Mouse (Mus musculus) naive thymus-derived CD4-positive, alpha-beta T cell, adult 5 months (primary cell): ENCODE measurements around the gene Dkc1. TPM values are rescaled to one million over a fixed set of nuclear protein-coding genes. Genes with fewer than 3 reads are reported as not detected.

Experiments used
- polyA plus RNA-seq: library from polyadenylated mRNA; unstranded; fragments of 100-300 nt; shearing (Covaris generic); gene quantifications from one replicate; pipeline ENCODE4 v1.2.1, GENCODE M21; 2017

Gene Dkc1
- polyA plus RNA-seq, result 70.7 TPM

DNA sequence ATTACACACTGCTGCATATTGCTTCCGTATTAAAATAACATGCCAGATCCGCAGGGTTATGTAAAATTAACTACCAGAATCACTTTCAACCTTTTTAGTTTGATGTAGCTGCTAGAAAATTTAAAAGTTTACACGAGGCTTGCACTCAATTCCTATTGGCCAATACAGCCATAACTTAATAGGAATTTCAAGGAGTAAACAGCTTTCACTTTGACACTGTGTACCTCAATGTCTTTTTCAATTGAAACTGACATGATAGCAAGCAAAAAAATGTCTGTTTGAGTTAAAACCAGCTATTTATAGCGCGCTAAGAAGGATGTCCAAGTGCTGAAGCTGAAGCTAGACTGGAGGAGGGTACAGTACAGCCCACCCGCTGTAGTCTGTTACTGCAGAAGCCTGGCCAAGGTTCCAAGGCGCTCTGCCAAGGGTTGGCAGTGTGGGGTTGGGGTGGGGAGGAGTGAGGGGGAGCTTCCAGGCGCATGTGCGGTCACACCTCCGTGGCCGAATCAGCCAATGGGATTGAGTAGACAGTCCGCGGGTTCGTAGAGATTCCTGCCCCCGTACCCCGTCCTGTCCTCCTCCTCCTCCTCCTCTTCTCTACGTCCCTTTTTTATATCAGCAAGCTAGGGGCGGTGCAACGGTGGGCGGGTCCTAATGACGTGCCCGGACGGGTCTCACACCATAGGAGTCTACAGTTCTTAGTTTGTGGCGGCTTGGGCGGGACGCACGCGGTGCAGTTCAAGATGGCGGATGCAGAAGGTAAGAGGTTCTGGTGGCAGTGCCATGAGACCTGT lies at the start of gene Dkc1:
Gene Dkc1 (plus strand): TSS at position 486 of the 794 bp plus-strand sequence.

DNA sequence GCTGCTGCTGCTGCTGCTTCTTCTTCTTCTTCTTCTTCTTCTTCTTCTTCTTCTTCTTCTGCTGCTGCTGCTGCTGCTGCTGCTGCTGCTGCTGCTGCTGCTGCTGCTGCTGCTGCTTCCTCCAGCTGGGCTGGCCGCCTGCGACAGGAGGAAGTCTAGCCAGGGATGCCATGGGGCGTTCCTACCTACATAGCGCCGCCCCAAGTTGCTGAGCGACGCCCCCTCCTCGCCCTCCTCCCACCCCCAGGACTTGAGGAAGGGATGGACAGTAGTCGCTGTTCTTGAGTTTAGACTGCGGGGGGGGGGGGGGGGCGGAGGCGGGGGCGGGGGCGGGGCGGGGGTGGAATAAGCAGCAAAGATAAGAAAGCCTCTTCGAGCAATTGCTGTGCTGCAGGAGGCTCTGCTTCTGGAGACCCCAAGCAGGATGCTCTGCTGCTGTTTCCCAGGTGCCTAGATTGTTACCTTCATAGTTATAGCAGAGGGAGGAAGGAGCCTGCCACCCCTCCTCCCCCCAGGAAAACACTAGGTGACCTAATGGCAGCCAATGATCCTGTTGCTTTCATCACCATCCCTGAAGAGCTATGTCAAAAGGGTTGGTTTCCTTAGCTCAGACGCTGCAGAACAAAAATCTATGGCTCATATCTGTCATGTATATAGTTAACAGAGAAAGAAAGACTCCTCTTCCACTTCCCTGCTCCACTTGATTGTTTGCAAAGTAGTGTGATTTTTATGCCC lies 10.7 kb upstream of the Dkc1 start, which contains the start of gene Gab3:
Gene Gab3 (minus strand): TSS at position 685 of the 735 bp plus-strand sequence.

DNA sequence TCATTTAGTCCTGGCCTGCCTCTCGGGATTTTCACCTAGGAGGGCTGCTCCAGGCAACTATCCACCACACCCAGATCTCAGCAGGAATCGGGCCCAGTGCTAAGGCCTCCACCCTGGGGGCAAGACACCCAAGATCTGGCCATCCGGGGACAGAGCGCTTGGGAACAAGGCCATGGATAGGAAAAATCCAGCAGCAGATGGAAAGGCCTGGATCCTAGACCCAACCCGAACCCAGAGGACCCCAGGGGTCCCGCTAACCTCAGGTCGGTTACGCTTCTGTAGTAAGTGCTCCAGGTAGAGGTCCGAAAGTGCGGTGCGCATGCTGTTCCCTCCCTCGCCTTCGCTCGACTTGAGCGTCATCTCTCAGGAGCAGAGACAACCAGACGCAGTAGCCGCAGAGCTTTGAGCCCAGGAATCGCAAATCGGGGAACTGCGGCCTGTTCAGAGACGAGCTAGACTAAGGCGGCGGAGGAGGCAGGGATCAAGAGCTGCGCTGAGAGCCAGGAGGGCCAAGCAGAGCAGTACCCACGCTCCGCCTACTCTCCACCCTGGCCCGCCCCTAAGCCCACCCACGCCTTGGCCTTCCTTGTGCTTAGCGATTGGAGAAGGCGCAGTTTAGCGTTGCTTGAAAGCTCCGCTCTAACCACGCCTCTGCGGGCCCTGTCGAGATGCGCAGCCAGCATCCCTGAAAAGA lies 35.0 kb downstream of the Dkc1 start, which contains the start of gene Mpp1:
Gene Mpp1 (minus strand): TSS at position 550 of the 694 bp plus-strand sequence.

Other genes with a start within 250 kb of the Dkc1 start
- 16.3 TPM for gene Gab3, start 10.4 kb upstream of the Dkc1 start, polyA plus RNA-seq
- gene Mpp1, start 35.2 kb downstream of the Dkc1 start, polyA plus RNA-seq, result 71.7 TPM
- not detected for gene Smim9, start 67.9 kb downstream of the Dkc1 start, polyA plus RNA-seq